Mouse (Mus musculus) olfactory bulb, adult 2 months (tissue): Measurements from ENCODE around the gene Arhgap28.

Source experiments
- CTCF ChIP-seq: fragments of 200-500 bp; IDR thresholded peaks from 2 replicates; pipeline ENCODE4 v1.5.1; 2012; ENCODE audit warnings: low read depth, mild to moderate bottlenecking, low read length, moderate library complexity; ENCODE audit not compliant: insufficient read depth
- POLR2A ChIP-seq: fragments of 200-500 bp; IDR thresholded peaks from 2 replicates; pipeline ENCODE4 v1.6.1; 2012; ENCODE audit warnings: mild to moderate bottlenecking, low read depth, low read length, moderate library complexity; ENCODE audit not compliant: insufficient read depth

GRCm38 (mm10) chr17:67941026-67941425 is 62.9 kb downstream of the Arhgap28 start:
- TF ChIP-seq CTCF (no peak), POLR2A (no peak)
